Mouse (Mus musculus): Measurements from ENCODE around the gene Muc3. TPM values are rescaled to one million over a fixed set of nuclear protein-coding genes. Genes with fewer than 3 reads are reported as not detected.
"Not testable (repeated sequence)": the region's sequence is repeated elsewhere in the genome, so short reads cannot be mapped to it uniquely, and the experiment has no call there.

Gene Muc3
- not detected in 2 replicates for polyA plus RNA-seq (2016; fragmentation: Nextera tagmentation; extraction: Ambion mirVana)

DNA sequence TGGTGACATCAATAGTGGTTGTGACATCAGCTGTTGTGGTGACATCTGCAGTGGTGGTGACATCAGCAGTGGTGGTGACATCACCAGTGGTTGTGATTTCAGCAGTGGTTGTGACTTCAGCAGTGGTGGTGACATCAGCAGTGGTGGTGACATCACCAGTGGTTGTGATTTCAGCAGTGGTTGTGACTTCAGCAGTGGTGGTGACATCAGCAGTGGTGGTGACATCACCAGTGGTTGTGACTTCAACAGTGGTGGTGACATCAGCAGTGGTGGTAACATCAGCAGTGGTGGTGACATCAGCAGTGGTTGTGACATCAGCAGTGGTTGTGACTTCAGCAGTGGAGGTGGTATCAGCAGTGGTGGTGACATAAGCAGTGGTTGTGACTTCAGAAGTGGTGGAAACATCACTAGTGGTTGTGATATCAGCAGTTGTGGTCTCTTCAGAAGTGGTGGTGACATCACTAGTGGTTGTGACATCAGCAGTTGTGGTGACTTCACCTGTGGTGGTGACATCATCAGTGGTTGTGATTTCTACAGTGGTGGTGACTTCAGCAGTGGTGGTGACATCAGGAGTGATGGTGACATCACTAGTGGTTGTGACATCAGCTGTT is at the start of gene Muc3:
Muc3 (minus strand) TSS at position 51 of the 611 bp plus-strand sequence.
- not testable (repeated sequence) for H3K4me3 ChIP-seq; H3K4me2 ChIP-seq (replicated peaks); H3K27ac ChIP-seq; H3K9ac ChIP-seq; H3K4me1 ChIP-seq; H3K36me3 ChIP-seq; ATAC-seq (ENCODE audit: insufficient number of reproducible peaks, insufficient read depth, low FRiP score, low TSS enrichment); H3K27me3 ChIP-seq
- H3K9me3 ChIP-seq = peaks cover 33% of the 10 kb centered on the region

DNA sequence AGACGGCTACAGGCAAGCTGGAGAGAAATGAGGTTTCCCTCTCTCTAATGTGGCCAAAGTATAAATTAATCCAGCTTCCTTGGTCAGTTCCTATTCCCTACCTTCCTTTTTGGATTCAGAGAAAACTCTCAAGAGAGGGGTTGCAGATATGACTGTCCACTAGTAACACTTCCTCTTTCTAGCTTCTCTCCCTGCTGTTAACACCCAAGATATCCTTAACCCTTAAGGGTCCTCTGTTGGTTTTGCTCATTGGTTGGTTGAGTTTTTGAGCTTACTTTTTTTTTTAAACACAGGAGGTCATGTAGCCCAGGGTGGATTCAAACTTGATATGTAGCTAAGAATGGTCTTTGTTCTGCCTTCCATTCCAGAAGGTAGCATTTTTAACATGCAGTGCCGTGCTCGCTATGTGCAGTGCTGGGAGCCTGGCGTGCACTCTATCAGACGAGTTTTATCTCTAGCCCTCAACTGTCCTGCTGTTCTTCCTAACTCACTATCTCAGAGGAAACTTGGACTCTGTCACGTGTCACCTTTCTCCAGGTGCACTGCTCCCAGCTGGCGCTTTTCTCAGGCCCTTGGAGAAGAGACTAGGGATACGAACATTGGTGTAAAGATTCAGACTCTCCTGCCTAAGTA is 45.5 kb upstream of the Muc3 start:
- Histone ChIP-seq H3K4me1 (no peaks in the 10 kb centered on the region), H3K27ac (no peak overlapping the region), H3K9ac (no peak overlapping the region), H3K27me3 (peaks cover 7% of the 10 kb centered on the region; the same call in 1 of the 2 replicates), H3K36me3 (no peaks in the 10 kb centered on the region), H3K4me2 (replicated peaks) (no peak overlapping the region), H3K4me3 (no peak overlapping the region), H3K9me3 (0 out of 2 replicates have a peak, but pooled peaks cover 3% of the 10 kb centered on the region)
- 75% methylated on average over 8 of the region's 8 CpGs for WGBS
- ATAC-seq (ENCODE audit: insufficient number of reproducible peaks, insufficient read depth, low FRiP score, low TSS enrichment) = no peak

DNA sequence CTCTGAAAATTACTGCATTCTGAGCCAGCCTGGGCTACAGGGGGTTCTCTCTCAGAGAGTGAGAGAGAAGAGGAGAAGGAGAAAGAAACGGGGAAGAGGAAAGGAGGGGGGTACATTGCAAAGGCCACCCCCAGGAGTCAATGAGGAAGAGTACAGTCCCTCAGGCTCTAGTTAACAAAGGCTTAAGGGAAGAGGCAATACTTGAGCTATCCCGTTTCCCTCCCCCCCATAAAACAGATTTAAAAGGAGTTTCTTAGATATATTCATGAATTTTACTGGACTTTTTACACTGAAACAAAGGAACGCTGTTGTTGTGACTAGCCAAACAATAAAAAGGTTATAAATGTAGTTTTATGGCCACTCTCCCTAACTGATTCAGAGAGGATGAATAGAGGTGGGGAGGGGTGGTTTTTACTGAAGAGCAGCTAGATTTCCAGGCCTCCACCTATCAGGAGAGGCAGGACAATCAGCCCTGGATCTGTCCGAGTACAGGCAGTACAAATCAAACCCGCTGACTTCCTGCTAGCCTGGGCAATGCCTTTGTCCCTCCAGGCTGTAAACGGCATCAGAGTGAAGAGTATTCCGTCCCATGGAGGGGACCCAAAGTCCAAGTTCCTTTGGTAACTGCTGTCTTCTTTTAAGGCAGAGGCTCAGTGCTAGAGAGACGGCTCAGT is 44.3 kb upstream of the Muc3 start:
- Histone ChIP-seq H3K9me3 (0 out of 2 replicates have a peak, but pooled peaks cover 3% of the 10 kb centered on the region), H3K27ac (no peak overlapping the region), H3K27me3 (peaks cover 8% of the 10 kb centered on the region; the same call in 1 of the 2 replicates), H3K9ac (no peak overlapping the region), H3K4me3 (no peak overlapping the region), H3K4me2 (replicated peaks) (no peak overlapping the region), H3K4me1 (no peaks in the 10 kb centered on the region), H3K36me3 (no peaks in the 10 kb centered on the region)
- no peak for ATAC-seq (ENCODE audit: insufficient number of reproducible peaks, insufficient read depth, low FRiP score, low TSS enrichment)
- 75% methylated on average over 8 of the region's 8 CpGs for WGBS

DNA sequence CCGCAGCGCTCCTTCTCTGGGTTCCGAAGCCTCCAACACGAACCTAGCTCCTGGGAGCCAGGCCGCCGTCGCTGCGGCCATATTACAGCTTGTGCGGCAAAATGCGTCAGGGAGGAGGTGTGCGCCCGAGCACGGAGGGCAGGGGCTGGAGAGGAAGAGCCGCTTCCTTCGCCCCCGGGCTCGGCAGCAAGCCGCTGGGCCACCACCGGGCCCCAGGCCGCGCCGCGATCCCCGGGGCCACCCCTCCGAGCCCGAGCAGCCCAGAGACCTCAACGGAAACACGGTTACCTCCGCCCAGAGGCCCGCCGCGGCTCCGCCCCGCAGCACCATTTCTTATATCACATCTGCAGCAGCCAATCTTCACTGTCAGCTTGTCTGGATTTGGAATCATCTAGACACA is 40.2 kb upstream of the Muc3 start:
- Histone ChIP-seq H3K4me2 (replicated peaks) (peak overlapping the region; percentile 70), H3K4me1 (no peaks in the 10 kb centered on the region), H3K27me3 (peaks cover 10% of the 10 kb centered on the region; the same call in 1 of the 2 replicates), H3K4me3 (peak overlapping the region; percentile 53), H3K9me3 (0 out of 2 replicates have a peak, but pooled peaks cover 3% of the 10 kb centered on the region), H3K27ac (no peak overlapping the region), H3K36me3 (no peaks in the 10 kb centered on the region), H3K9ac (peak overlapping the region; percentile 69)
- WGBS = 1% methylated on average over 34 of the region's 34 CpGs
- ATAC-seq (ENCODE audit: insufficient number of reproducible peaks, insufficient read depth, low FRiP score, low TSS enrichment) = no peak

DNA sequence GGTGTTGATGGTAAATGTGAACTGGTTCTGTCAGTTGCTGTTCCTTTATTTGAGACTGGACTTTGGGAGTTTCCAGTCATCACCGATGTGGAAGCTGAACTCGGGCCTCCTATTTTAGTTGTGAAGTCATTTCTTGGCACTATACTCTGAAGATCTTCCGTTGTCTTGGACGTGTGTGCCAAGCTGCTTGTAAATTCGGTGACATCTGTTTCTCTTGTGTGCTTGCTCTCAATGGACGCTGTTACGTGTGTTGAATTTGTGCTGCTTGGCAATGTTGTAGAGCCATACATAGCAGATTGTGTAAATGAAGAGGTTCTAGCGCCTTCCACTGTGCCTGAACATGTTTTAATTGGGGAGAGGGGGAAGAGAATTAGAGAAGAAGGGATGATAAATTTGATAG is 36.2 kb upstream of the Muc3 start:
- WGBS = 89% methylated on average over 8 of the region's 8 CpGs
- Histone ChIP-seq H3K27ac (no peak overlapping the region), H3K9ac (no peak overlapping the region), H3K27me3 (peaks cover 8% of the 10 kb centered on the region; the same call in 1 of the 2 replicates), H3K4me2 (replicated peaks) (no peak overlapping the region), H3K36me3 (no peaks in the 10 kb centered on the region), H3K4me3 (no peak overlapping the region), H3K9me3 (no peaks in the 10 kb centered on the region), H3K4me1 (no peaks in the 10 kb centered on the region)
- ATAC-seq (ENCODE audit: insufficient number of reproducible peaks, insufficient read depth, low FRiP score, low TSS enrichment) = no peak

DNA sequence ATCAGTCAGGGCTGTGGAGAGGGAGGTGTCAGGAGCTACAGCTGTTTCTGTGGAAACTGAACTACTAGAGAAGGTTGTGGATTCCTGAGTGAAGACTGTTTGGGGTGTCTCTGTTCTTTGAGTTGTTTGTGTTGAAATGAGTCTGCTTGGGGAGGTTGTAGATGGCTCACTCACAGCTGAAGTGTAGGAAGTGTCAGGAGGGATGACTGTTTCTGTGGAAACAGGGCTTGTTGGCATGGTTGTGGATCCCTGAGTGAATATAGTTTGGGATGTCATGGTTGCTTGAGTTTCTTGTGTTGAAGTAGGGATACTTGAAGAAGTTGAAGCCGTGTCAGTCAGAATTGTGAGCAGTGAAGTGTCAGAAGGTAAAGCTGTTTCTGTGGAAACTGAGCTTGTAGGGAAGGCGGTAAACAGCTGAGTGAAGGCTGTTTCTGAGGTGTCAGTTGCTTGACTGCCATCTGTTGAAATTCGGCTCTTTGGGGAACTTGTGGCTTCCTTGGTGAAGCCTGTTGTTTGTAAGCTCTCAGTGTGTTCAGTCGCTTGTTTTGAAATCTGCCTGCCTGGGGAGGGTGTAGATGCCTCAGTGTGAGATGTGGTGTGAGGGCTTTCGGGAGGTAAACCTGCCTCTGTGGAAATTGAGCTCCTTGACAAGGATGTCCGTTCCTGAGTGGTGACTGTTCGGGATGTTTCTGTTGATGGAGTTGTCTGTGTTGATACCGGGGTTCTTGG is 30.7 kb upstream of the Muc3 start:
- Histone ChIP-seq H3K27me3 (no peaks in the 10 kb centered on the region), H3K4me3 (no peak overlapping the region), H3K4me1 (no peaks in the 10 kb centered on the region), H3K9ac (no peak overlapping the region), H3K9me3 (no peaks in the 10 kb centered on the region), H3K27ac (no peak overlapping the region), H3K4me2 (replicated peaks) (no peak overlapping the region), H3K36me3 (no peaks in the 10 kb centered on the region)
- ATAC-seq (ENCODE audit: insufficient number of reproducible peaks, insufficient read depth, low FRiP score, low TSS enrichment) = no peak
- 78% methylated on average over 8 of the region's 8 CpGs for WGBS

DNA sequence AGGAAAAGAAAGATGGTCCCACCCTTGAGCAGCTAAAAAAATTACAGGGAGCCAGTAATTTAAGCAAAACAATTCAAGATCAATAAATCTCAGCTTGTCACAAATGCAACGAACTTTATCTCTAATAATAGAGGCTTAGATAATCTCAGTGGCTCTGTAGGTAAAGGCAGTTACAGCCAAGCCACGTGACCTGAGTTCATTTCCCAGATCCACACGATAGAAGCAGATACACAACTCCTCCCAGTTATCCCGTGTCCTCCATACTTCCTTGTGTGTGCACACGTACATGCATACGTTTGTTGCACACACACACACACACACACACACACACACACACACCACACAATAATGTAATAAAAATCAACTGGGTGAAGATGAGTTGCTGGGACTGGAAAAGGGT is 24.8 kb upstream of the Muc3 start:
- Histone ChIP-seq H3K4me1 (no peaks in the 10 kb centered on the region), H3K27me3 (no peaks in the 10 kb centered on the region), H3K27ac (no peak overlapping the region), H3K9ac (no peak overlapping the region), H3K4me2 (replicated peaks) (no peak overlapping the region), H3K4me3 (no peak overlapping the region), H3K9me3 (no peaks in the 10 kb centered on the region), H3K36me3 (no peaks in the 10 kb centered on the region)
- no peak for ATAC-seq (ENCODE audit: insufficient number of reproducible peaks, insufficient read depth, low FRiP score, low TSS enrichment)
- WGBS = 84% methylated on average over 6 of the region's 6 CpGs

DNA sequence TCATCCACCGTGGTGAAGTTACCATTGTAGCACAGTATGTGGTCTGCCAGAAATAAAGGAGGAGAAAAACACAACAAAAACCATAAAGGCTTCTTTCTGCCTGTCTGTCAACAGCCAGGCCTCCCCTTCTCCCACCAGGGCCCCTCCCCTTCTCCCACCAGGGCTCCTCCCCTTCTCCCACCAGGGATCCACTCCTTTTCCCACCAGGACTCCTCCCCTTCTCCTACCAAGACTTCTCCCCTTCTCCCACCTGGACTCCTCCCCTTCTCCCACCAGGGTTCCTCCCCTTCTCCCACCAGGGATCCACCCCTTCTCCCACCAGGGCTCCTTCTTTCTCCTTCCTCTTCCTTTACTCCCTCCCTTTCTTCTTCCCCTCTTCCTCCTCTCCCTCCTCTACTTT is 23.5 kb upstream of the Muc3 start:
- Histone ChIP-seq H3K4me1 (no peaks in the 10 kb centered on the region), H3K9me3 (no peaks in the 10 kb centered on the region), H3K4me2 (replicated peaks) (no peak overlapping the region), H3K4me3 (no peak overlapping the region), H3K27ac (no peak overlapping the region), H3K36me3 (no peaks in the 10 kb centered on the region), H3K9ac (no peak overlapping the region), H3K27me3 (no peaks in the 10 kb centered on the region)
- 15% methylated on average over 1 of the region's 1 CpGs for WGBS
- ATAC-seq (ENCODE audit: insufficient number of reproducible peaks, insufficient read depth, low FRiP score, low TSS enrichment) = no peak

DNA sequence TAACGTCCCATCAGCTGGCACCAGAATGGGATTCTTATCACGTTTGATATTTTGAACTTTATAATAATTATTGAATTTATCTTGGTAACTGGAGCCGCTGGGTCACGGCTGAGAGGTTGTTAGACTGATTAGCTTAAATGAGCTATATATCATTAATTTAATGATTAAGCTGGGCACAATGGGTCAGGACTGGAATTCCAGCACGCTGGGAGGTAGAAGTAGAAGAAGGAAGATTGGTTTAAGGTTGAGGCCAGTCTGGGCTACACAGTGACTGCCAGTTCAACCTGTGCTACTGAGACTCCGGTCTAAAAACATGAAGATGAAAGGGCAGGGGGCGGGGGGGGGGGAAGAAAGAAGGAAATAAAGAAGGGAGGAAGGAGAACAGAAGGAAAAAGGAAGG is 22.4 kb upstream of the Muc3 start:
- Histone ChIP-seq H3K4me1 (no peaks in the 10 kb centered on the region), H3K27me3 (no peaks in the 10 kb centered on the region), H3K4me3 (no peak overlapping the region), H3K9ac (no peak overlapping the region), H3K9me3 (no peaks in the 10 kb centered on the region), H3K36me3 (no peaks in the 10 kb centered on the region), H3K27ac (no peak overlapping the region), H3K4me2 (replicated peaks) (no peak overlapping the region)
- ATAC-seq (ENCODE audit: insufficient number of reproducible peaks, insufficient read depth, low FRiP score, low TSS enrichment) = no peak
- WGBS = 77% methylated on average over 7 of the region's 7 CpGs

DNA sequence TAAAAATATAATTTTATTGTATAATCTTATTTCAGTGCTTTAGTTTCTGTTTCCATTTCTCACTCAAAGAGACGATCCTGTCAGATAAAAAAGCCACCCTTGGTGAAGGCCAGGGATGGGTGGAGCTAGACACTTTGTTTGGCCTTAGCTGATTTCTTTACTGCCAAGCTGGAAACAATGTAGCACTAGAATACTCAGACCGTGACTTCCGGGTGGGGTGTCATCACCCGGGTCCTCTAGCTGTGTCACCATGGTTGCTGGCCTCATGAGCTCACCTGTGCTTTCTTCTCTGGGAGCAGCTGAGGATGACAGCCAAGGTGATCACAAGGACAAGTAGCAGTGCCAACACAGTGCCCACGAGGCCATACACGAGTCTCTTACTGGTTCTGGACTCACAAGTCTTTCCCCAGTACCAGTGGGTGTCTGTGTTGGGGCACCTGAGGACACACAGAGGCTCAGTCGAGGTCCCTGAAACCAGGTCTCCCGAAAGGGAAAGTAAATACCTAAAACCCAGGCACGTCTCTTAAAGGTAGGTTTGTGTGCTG is 21.8 kb upstream of the Muc3 start:
- no peak overlapping the region for H3K9ac ChIP-seq

DNA sequence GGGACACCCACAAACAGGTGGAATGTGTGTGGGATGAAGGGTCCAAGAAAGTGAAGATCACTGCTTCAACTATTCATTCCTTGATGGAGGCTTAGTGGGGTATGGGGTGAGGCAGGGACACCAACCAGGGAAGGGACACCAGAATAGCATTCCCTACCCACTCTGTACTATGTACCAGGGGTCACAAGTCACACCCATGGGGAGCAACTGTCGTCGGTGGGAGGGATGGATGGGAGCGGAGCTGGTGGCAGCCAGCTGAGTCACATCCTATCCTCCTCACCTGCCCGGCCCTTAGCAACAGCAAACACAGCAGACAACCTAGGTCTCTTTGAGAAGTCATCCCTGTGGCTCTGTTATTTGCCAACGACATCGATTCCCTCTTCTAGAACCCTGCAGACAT is 18.4 kb upstream of the Muc3 start:
- H3K4me3 ChIP-seq = no peak overlapping the region
- no peak overlapping the region for H3K9ac ChIP-seq
- H3K36me3 ChIP-seq = no peaks in the 10 kb centered on the region
- H3K27ac ChIP-seq = no peak overlapping the region
- H3K27me3 ChIP-seq = no peaks in the 10 kb centered on the region
- ATAC-seq (ENCODE audit: insufficient number of reproducible peaks, insufficient read depth, low FRiP score, low TSS enrichment) = no peak
- H3K9me3 ChIP-seq = no peaks in the 10 kb centered on the region
- no peak overlapping the region for H3K4me2 ChIP-seq (replicated peaks)
- no peaks in the 10 kb centered on the region for H3K4me1 ChIP-seq
- whole genome bisulfite sequencing = 83% methylated on average over 6 of the region's 6 CpGs

More for the DNA sequence above, 21.8 kb upstream of the Muc3 start:
- ATAC-seq (ENCODE audit: insufficient number of reproducible peaks, insufficient read depth, low FRiP score, low TSS enrichment) = no peak
- Histone ChIP-seq H3K9me3 (no peaks in the 10 kb centered on the region), H3K4me1 (no peaks in the 10 kb centered on the region), H3K4me3 (no peak overlapping the region), H3K36me3 (no peaks in the 10 kb centered on the region), H3K4me2 (replicated peaks) (no peak overlapping the region), H3K27ac (no peak overlapping the region), H3K27me3 (no peaks in the 10 kb centered on the region)
- 78% methylated on average over 9 of the region's 9 CpGs for WGBS
